Mouse (Mus musculus) fat pad, adult 2 months (tissue): Measurements from ENCODE around the gene Gm815.

ENCODE experiments used
- DNase-seq: peaks from one replicate; pipeline ENCODE4 v3.0.0-alpha.2; 2011; ENCODE audit warnings: low read depth, low spot score; ENCODE audit errors: extremely low read depth

The Gm815 gene

DNA sequence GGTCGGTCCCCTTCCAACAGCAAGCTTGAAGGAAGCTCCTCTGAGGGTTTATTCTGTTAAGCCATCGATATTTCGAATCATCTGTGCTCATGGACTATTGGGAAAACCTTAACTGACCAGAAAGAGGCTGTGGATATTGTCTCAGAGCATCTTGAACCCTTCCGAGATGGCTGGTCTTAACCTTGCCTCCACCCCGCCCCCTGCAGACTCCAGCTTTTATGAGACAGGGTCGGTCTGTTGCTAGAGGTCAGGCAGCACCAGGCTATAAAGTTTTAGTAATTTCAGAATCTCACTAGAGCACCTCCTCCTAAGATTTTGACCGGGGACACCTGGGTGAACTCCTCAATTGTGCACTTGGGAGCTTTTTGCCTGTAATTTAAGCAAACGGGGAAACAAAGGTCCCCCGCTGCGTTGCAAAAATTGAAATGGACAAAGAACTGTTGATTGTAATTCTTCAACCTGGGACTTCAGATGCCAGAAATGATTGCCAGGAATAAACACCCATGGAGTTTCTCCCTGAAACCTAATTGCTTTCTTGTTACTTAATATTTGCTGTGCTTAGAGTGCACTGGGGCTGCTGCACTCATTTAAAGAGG lies 8.4 kb upstream of the Gm815 start:
- no peak for DNase-seq

- no peak for DNase-seq
Measured at GRCm38 (mm10) chr19:26879856-26880255, 5.8 kb upstream of the Gm815 start.

GRCm38 (mm10) chr19:26881866-26882427 lies 3.7 kb upstream of the Gm815 start:
- no peak for DNase-seq

DNA sequence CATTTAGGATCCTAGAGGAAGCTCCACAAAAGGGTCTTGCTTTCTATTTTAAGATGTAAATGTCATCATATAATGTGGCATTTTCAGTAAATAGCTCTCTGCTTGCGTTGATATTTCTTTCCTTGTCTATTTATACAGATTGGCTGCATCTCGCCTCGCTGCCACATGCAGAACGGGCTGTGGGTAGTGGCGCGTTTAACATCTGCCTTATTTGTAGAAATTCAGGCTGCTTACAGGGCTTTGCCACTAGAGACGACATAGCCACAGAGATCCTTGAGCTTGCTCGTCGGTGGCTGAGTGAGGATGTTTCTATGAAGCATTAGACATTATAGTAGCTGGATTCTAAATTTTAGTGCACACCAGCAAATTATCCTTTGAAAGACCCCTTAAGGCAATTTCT lies 2.5 kb downstream of the Gm815 start:
- DNase-seq, result no peak

GRCm38 (mm10) chr19:26891306-26891964 lies 5.8 kb downstream of the Gm815 start:
- peak; percentile 97 for DNase-seq

GRCm38 (mm10) chr19:26892861-26893260 lies 7.2 kb downstream of the Gm815 start:
- DNase-seq, result peak; percentile 99

- no peak for DNase-seq
Measured at GRCm38 (mm10) chr19:26902162-26902561, 16.5 kb downstream of the Gm815 start.

DNA sequence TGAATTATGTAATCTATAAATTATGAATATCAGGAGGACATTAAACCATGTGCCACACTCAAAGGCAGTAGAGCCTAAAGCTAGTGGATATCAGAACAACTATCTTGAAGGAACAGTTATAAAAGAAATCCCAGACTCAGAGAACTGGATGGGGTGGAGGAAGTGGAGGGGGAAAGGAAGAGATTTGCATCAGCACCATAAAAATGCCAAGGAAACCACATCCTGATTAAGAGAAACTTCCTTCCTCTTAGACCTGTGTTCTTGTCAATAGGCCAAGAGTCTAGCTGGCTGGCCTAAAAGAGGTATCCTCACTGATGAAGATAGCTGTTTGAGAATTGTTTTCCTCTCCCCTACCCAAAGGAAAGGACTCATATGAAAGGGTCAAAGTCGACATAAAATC lies 28.6 kb downstream of the Gm815 start:
- no peak for DNase-seq

GRCm38 (mm10) chr19:26920816-26921215 lies 35.1 kb downstream of the Gm815 start:
- DNase-seq, result no peak

- no peak for DNase-seq
Measured at GRCm38 (mm10) chr19:26930295-26931283, 44.9 kb downstream of the Gm815 start.

GRCm38 (mm10) chr19:26934186-26934585 lies 48.5 kb downstream of the Gm815 start:
- DNase-seq, result no peak
